Mouse (Mus musculus): ENCODE measurements around the gene Pla2g7.

- no peak for TF ChIP-seq CTCF (IDR thresholded peaks at IDR 0.05; ENCODE audit: low read depth, low read length)
- TF ChIP-seq POLR2A (IDR thresholded peaks at IDR 0.05; ENCODE audit: insufficient read depth, low read length): no peak
- no peak for TF ChIP-seq EP300 (IDR thresholded peaks at IDR 0.05; ENCODE audit: insufficient read depth, low read depth, low read length)
Observed at GRCm38 (mm10) chr17:43587278-43587677, 19.4 kb downstream of the Pla2g7 start.
